Mouse (Mus musculus): ENCODE results near the gene Nfu1.

DNA sequence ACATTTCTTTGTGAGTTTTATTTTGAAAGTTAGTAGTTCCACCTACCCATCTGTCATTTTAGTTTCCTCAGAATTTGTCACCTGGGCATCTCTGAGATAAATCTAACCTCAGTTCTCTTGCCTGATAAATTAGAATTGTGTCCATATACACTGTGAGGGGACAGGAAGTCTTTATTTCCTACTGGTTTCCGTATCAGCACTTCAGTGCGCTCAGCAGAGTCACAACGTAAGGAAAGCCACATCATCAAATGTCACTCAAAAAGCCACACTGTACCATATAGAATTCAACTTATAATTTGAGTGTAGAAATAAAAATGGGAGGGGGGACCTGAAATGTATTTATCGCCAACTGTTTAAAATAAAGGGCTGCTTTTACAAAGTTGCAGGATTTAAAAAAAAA is 14.8 kb upstream of the Nfu1 start:
- TF ChIP-seq POLR2A (IDR thresholded peaks at IDR 0.05; ENCODE audit: insufficient read depth, low read length) (no peak), CTCF (IDR thresholded peaks at IDR 0.05; ENCODE audit: low read depth, low read length) (no peak), EP300 (IDR thresholded peaks at IDR 0.05; ENCODE audit: insufficient read depth, low read depth, low read length) (no peak)
